Mouse (Mus musculus) stomach, postnatal 0 days (tissue): ENCODE data around the gene Pnn. TPM values are rescaled to one million over a fixed set of nuclear protein-coding genes. Genes with fewer than 3 reads are reported as not detected.

ENCODE experiments used
- ATAC-seq: fragments of 200-750 bp; cut with Nextera tagmentation; 2 replicates; pipeline ENCODE4 v1.8.0; 2017; ENCODE audit not compliant: low FRiP score, low TSS enrichment
- DNase-seq: peaks from one replicate; pipeline ENCODE4 v3.0.0-alpha.2; 2016; ENCODE audit warnings: low spot score
- H3K27ac ChIP-seq: fragments of 300-500 bp; sonication (generic); replicated peaks from 2 replicates; pipeline ENCODE4 v1.5.1; 2014; ENCODE audit warnings: mild to moderate bottlenecking, control low read depth
- H3K27me3 ChIP-seq: fragments of 300-500 bp; sonication (generic); 2 replicates; pipeline ENCODE4 v1.6.1; 2014; ENCODE audit warnings: low read length; ENCODE audit not compliant: control insufficient read depth, insufficient read depth
- H3K36me3 ChIP-seq: fragments of 300-500 bp; sonication (generic); 2 replicates; pipeline ENCODE4 v1.6.1; 2014; ENCODE audit warnings: low read length, mixed read lengths; ENCODE audit not compliant: control insufficient read depth, insufficient read depth
- H3K4me1 ChIP-seq: fragments of 300-500 bp; sonication (generic); replicated peaks from 2 replicates; pipeline ENCODE4 v1.6.1; 2014; ENCODE audit warnings: antibody characterized with exemption; ENCODE audit not compliant: control insufficient read depth, insufficient read depth
- H3K4me2 ChIP-seq: fragments of 300-500 bp; sonication (generic); replicated peaks from 2 replicates; pipeline ENCODE4 v1.6.1; 2014; ENCODE audit warnings: low read depth, mild to moderate bottlenecking, control low read depth, moderate library complexity
- H3K4me3 ChIP-seq: fragments of 300-500 bp; sonication (generic); 2 replicates; pipeline ENCODE4 v1.5.1; 2014; ENCODE audit warnings: low read depth, low read length, control low read depth
- H3K9ac ChIP-seq: fragments of 300-500 bp; sonication (generic); 2 replicates; pipeline ENCODE4 v1.6.1; 2014; ENCODE audit warnings: mild to moderate bottlenecking, low read length, control low read depth, mixed read lengths
- H3K9me3 ChIP-seq: fragments of 300-500 bp; sonication (generic); 2 replicates; pipeline ENCODE4 v1.6.1; 2016; ENCODE audit warnings: low read length; ENCODE audit not compliant: control insufficient read depth
- CTCF ChIP-seq: IDR thresholded peaks from 2 replicates; pipeline ENCODE4 v1.5.1; 2016; ENCODE audit warnings: antibody characterized with exemption, low read depth, mild to moderate bottlenecking, moderate library complexity
- EP300 ChIP-seq: optimal IDR thresholded peaks from 2 replicates; pipeline ENCODE3; 2016; ENCODE audit warnings: antibody characterized with exemption
- WGBS: fragments of 180-500 bp; shearing (Covaris S2); extraction: QIAGEN DNeasy Blood & Tissue Kit; methylation state at CpG from one replicate; pipeline ENCODE4 v1.1.7; 2014; 5-methylcytosine and 5-hydroxymethylcytosine counted together
- polyA plus RNA-seq: library from polyadenylated mRNA; unstranded; fragments of >200 nt; fragmentation: Nextera tagmentation; extraction: Ambion mirVana; gene quantifications from 2 replicates; pipeline ENCODE4 v1.2.1, GENCODE M21; 2015

The Pnn gene
- polyA plus RNA-seq, 1 experiment from 2014 or later, result 39.2 TPM

DNA sequence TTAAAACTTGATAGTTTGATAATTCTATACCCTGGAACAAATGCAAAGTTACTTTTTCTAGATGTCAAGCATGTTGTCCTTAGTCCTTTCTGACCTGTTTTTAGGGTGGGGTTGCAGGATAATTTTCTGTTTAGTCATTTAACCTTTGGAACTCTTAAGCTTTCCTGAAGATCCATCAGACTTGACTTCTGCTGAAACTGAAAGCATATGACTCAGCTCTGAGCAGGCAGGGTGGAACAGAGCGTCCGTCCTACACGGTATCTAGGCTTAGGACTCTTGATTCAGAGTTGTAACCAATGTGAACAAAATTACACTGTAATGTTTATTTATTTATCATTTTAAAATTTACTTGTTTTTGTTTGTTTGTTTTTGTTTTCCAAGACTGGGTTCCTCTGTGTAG, 11.2 kb downstream of the Pnn start:
- H3K27ac ChIP-seq, result peak overlapping the region; percentile 30
- 61% methylated on average over 3 of the region's 3 CpGs for WGBS
- no peaks in the 10 kb centered on the region for H3K4me1 ChIP-seq
- H3K4me3 ChIP-seq, result no peak overlapping the region
- ATAC-seq (peak; percentile 92), DNase-seq (peak; percentile 22)
- H3K27me3 ChIP-seq, result no peaks in the 10 kb centered on the region
- H3K9me3 ChIP-seq, result no peaks in the 10 kb centered on the region
- no peak for TF ChIP-seq EP300
- no peak for TF ChIP-seq CTCF
- no peak overlapping the region for H3K4me2 ChIP-seq
- H3K36me3 ChIP-seq, result peaks cover 2% of the 10 kb centered on the region; the same call in 1 of the 2 replicates
- no peak overlapping the region for H3K9ac ChIP-seq

DNA sequence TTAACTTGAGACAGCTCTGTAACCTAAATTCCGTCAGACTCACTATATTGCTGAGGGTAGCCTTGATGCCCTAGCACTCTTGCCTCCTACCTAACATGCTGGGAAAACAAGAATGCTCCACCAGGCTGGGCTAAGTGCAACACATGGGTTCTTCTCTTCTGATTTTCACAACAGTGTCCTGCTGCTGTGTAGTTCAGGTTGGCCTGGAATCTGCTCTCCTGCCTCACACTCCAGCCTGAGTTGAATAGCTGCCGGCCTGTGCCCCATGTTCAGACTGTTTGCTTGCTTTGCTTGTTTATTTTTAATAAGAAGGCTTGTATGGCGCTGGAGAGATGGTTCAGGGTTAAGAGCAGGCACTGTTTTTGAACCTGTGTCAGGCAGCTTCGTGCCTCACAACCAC, 13.8 kb downstream of the Pnn start:
- Histone ChIP-seq H3K4me2 (no peak overlapping the region), H3K9ac (no peak overlapping the region), H3K4me1 (no peaks in the 10 kb centered on the region), H3K27me3 (no peaks in the 10 kb centered on the region), H3K4me3 (no peak overlapping the region), H3K9me3 (no peaks in the 10 kb centered on the region), H3K27ac (no peak overlapping the region), H3K36me3 (peaks cover under 1% of the 10 kb centered on the region; the same call in 1 of the 2 replicates)
- WGBS, result 81% methylated on average over 4 of the region's 4 CpGs
- no peak for TF ChIP-seq CTCF
- TF ChIP-seq EP300, result no peak
- DNase-seq (no peak), ATAC-seq (no peak)

DNA sequence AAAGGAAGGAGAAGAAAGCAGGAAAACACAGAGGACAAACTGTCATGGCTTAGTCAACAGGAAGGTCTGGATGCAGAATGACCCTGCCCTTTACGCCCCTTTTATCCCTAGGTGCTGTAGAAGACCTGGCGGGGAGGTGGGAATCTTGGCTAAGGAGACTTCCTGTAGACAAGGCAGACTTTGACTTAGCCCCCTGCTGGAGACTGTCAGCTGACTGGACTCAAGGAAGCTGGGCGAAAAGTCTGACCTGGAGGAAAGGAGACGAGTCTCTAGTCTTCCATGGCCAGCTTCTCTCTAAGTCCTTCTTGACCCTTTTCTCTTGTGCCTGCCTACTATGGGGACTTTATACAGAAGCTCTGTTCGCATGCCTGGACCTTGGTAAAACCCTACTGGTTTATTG, 17.8 kb downstream of the Pnn start:
- H3K27ac ChIP-seq, result no peak overlapping the region
- no peaks in the 10 kb centered on the region for H3K36me3 ChIP-seq
- H3K4me3 ChIP-seq, result no peak overlapping the region
- no peaks in the 10 kb centered on the region for H3K27me3 ChIP-seq
- H3K9ac ChIP-seq, result no peak overlapping the region
- TF ChIP-seq EP300, result no peak
- TF ChIP-seq CTCF, result peak; percentile 12; the same call in 1 of the 2 replicates
- no peaks in the 10 kb centered on the region for H3K9me3 ChIP-seq
- 61% methylated on average over 5 of the region's 5 CpGs for WGBS
- DNase-seq (no peak), ATAC-seq (no peak)
- no peak overlapping the region for H3K4me2 ChIP-seq
- no peaks in the 10 kb centered on the region for H3K4me1 ChIP-seq

DNA sequence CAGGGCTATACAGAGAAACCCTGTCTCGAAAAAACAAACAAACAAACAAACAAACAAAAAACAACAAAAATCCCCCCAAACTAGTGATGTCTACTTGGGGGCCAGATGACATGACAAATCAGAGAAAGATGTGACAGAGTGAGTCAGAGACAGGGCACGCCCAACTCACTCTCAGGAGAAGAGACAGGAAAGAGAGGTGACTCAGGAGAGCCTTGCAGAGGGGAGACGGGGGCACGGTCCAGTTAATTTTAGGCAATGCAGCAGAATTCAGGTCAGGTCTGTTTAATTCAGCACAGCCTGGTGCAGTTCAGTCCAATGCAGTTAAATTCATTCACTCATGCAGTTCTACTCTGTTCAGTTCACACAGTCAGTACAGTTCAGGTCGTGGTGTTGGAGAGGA, 19.5 kb downstream of the Pnn start:
- no peaks in the 10 kb centered on the region for H3K9me3 ChIP-seq
- H3K27me3 ChIP-seq, result no peaks in the 10 kb centered on the region
- DNase-seq, result no peak
- no peak for TF ChIP-seq EP300
- no peak for TF ChIP-seq CTCF
- H3K4me1 ChIP-seq, result no peaks in the 10 kb centered on the region
- H3K9ac ChIP-seq, result no peak overlapping the region
- H3K4me3 ChIP-seq, result no peak overlapping the region
- H3K4me2 ChIP-seq, result no peak overlapping the region
- WGBS, result 78% methylated on average over 5 of the region's 5 CpGs
- ATAC-seq, result no peak
- H3K36me3 ChIP-seq, result no peaks in the 10 kb centered on the region
- H3K27ac ChIP-seq, result no peak overlapping the region

DNA sequence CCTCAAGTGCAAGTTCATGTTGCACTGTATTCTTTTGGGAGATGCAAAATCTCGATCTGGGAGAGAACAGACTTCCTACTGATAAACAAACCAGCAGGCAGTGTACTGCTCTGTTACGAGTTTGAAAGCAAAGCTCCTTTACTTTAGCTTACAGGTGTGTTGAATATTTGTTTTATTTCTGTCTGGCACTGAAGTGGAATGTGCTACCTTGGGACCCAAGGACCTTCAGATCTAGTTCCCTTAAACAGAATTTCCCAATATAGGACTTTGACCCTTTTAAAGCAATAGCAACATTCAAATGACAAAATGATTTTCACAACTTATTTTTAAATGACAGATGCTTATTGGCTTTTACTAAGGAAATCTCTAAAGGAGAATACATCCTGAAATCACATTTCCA, 26.9 kb downstream of the Pnn start:
- 24% methylated on average over 2 of the region's 2 CpGs for WGBS
- ATAC-seq (peak; percentile 63; the same call in 1 of the 2 replicates), DNase-seq (no peak)
- Histone ChIP-seq H3K36me3 (no peaks in the 10 kb centered on the region), H3K4me1 (no peaks in the 10 kb centered on the region), H3K4me3 (no peak overlapping the region), H3K9ac (no peak overlapping the region), H3K27ac (no peak overlapping the region), H3K4me2 (no peak overlapping the region), H3K9me3 (no peaks in the 10 kb centered on the region), H3K27me3 (no peaks in the 10 kb centered on the region)
- TF ChIP-seq EP300 (no peak), CTCF (no peak)

DNA sequence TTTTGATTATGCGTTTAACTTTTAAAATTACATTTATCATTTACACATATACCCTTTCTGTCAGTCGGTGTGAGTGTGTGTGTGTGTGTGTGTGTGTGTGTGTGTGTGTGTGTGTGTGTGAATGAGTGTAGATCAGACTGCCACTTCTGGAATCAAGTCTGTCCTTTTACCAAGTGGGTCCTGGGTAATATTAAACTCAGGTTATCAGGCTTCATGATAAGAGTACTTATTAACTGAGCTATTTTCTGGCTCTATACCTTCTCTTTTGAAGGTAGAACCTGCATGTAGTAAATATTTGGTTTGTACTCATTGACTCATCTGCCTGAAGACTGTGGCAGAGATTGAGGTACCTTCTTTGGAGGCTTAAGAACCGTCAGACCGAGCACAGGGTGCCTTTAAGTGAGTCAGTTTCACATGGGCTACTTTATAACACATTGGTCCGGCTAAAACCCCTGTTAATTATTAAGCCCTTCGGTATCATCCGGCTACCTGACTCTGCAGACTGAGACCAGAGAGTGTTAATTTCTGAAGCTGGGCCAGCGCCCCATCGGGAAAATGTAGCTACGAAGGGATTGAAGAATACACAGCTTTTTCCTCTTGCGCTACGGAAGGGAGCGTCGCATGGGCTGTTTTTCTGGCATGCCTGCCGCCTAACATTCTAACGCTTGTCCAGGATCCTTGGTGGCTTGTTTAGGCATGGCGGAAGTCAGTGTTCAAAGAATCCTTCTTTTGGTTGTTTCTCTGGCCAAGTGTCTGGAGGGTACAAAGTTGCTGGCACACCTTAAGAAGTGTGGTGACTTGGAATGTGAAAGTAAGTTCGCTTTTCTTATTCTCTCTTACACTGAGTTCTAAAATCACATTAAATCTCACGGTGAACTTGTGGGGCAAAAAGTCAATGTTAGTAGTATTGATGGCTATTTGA, 28.7 kb downstream of the Pnn start, which contains the start of gene Mia2:
Mia2 (plus strand) TSS at position 696 of the 922 bp plus-strand sequence.
- 63% methylated on average over 19 of the region's 19 CpGs for WGBS

More for the DNA sequence above, 28.7 kb downstream of the Pnn start, which contains the start of gene Mia2:
- TF ChIP-seq EP300, result no peak
- TF ChIP-seq CTCF, result no peak
- Histone ChIP-seq H3K4me1 (no peaks in the 10 kb centered on the region), H3K27me3 (no peaks in the 10 kb centered on the region), H3K27ac (peak within 1 kb of the TSS; percentile 82), H3K4me2 (peak within 1 kb of the TSS; percentile 38), H3K4me3 (peak within 1 kb of the TSS; percentile 35), H3K9me3 (no peaks in the 10 kb centered on the region), H3K9ac (peak within 1 kb of the TSS; percentile 47), H3K36me3 (no peaks in the 10 kb centered on the region)
- ATAC-seq (peak; percentile 93), DNase-seq (peak; percentile 57)
